ENCODE assay signal across 8 mouse cellular contexts in the genomic region with DNA sequence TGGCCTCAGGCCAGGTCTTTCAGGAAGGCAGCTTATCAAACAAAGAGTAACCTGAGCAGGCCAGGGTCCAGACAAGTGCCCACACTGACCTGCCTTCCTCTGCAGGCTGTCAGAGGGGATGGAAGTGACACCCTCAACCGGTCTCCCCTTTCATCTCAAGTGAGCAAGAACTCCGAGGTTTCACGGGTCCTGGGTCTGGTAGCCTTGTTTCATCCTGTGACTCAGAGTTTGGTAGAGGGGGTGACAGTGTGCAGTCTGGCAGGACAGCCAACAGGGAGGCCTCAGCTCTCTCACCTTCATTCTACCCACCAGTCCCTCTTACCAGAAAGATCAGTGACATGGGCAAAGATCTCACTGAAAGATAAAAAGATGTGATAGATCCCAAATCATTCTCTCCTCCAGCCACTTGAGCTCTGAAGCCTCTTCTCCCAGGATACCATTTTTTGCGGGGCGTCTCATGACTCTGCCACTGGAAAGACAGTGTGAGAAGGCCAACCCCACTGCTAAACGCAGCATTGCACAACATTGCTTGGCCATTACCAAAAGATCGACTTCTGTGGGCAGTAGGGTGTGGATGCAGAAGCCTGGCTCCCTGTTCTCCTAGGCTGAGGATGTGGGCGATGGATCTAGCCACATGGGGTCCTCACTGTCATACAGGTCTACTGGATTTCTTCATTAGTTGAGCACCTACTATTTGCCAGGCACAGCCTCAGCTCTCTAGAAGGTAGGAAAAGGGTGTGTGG. TPM values are rescaled to one million over a fixed set of nuclear protein-coding genes. Genes with fewer than 3 reads are reported as not detected.
DNase-seq lines count a peak whose midpoint lies in the region; ATAC-seq and TF ChIP-seq lines count a peak whose summit lies in the region.

TSS of gene Maff (plus strand) at position 571 of the 743 bp plus-strand sequence.

- intact Hi-C loops in heart, adult 2 months (cut with DNase I), result loop anchor here (2.0 to 5.0 kb wide), 2 partner anchors 17 to 104 kb away; partner anchors contain the start of gene Pla2g6
- intact Hi-C loops in heart, postnatal 25 days (cut with DNase I), result loop anchor here (2.0 kb wide), 1 partner anchor 15 kb away; no protein-coding TSS in a partner anchor
- intact Hi-C loops in gastrocnemius, postnatal 36 days (cut with DNase I), result no loop called here

- no peak for TF ChIP-seq CTCF in heart, adult 2 months (IDR thresholded peaks at IDR 0.05)
- TF ChIP-seq CTCF in G1E (IDR thresholded peaks at IDR 0.05; ENCODE audit: low read depth, low read length), result no peak

- no peaks in the 10 kb centered on the region for H3K79me2 ChIP-seq in heart, adult 2 months (replicated peaks; ENCODE audit: control insufficient read depth, insufficient read depth, low read length)

- H3K4me1 ChIP-seq in heart, adult 2 months (ENCODE audit: control insufficient read depth, insufficient read depth, low read length), result peaks cover 12% of the 10 kb centered on the region
- H3K4me1 ChIP-seq in G1E (ENCODE audit: insufficient read depth, low read depth, low read length), result peaks cover 64% of the 10 kb centered on the region
- H3K4me1 ChIP-seq in hindbrain, embryonic 10.5 days (replicated peaks), result peaks cover 29% of the 10 kb centered on the region
- peaks cover 13% of the 10 kb centered on the region for H3K4me1 ChIP-seq in midbrain, embryonic 12.5 days

- TF ChIP-seq POLR2A in heart, adult 2 months (IDR thresholded peaks at IDR 0.05; ENCODE audit: insufficient read depth, low read depth, low read length), result no peak

- no peaks in the 10 kb centered on the region for H3K27me3 ChIP-seq in heart, adult 2 months (ENCODE audit: control insufficient read depth, insufficient read depth, low read length)
- H3K27me3 ChIP-seq in G1E (ENCODE audit: insufficient read depth, low read length), result peaks cover 14% of the 10 kb centered on the region; the same call in 1 of the 2 replicates
- H3K27me3 ChIP-seq in hindbrain, embryonic 10.5 days (ENCODE audit: insufficient read depth, poor library complexity, severe bottlenecking), result peaks cover 40% of the 10 kb centered on the region
- peaks cover 37% of the 10 kb centered on the region for H3K27me3 ChIP-seq in midbrain, embryonic 12.5 days

- no peaks in the 10 kb centered on the region for H3K9me3 ChIP-seq in G1E (replicated peaks)
- no peaks in the 10 kb centered on the region for H3K9me3 ChIP-seq in hindbrain, embryonic 10.5 days
- no peaks in the 10 kb centered on the region for H3K9me3 ChIP-seq in midbrain, embryonic 12.5 days

- 55% methylated on average over 8 of the region's 8 CpGs for WGBS in heart, adult 2 months
- WGBS in hindbrain, embryonic 10.5 days, result 48% methylated on average over 8 of the region's 8 CpGs
- WGBS in midbrain, embryonic 12.5 days, result 50% methylated on average over 8 of the region's 8 CpGs

- DNase-seq in heart, adult 2 months, result peak in 1 of 2 experiments; percentile 10
- no peak for DNase-seq in heart, postnatal 25 days (ENCODE audit: low spot score)
- no peak for DNase-seq in G1E (ENCODE audit: low spot score)
- DNase-seq in hindbrain, embryonic 10.5 days (ENCODE audit: low spot score), result no peak
- no peak for DNase-seq in frontal cortex, postnatal 25 days (ENCODE audit: low spot score in 2 of 2)
- DNase-seq in gastrocnemius, postnatal 36 days, result no peak
- DNase-seq in ovary, adult 18-20 months (ENCODE audit: low spot score), result no peak

- H3K36me3 ChIP-seq in heart, adult 2 months (ENCODE audit: control insufficient read depth, insufficient read depth, low read length), result no peaks in the 10 kb centered on the region
- H3K36me3 ChIP-seq in G1E (replicated peaks), result peaks cover 15% of the 10 kb centered on the region
- H3K36me3 ChIP-seq in hindbrain, embryonic 10.5 days, result no peaks in the 10 kb centered on the region
- H3K36me3 ChIP-seq in midbrain, embryonic 12.5 days, result no peaks in the 10 kb centered on the region

- TF ChIP-seq EP300 in heart, adult 2 months (IDR thresholded peaks at IDR 0.05; ENCODE audit: insufficient read depth, low read depth, low read length), result no peak

- peak within 1 kb of the TSS; percentile 94 for H3K27ac ChIP-seq in heart, adult 2 months
- peak within 1 kb of the TSS; percentile 89 for H3K27ac ChIP-seq in hindbrain, embryonic 10.5 days
- peak within 1 kb of the TSS; percentile 65 for H3K27ac ChIP-seq in midbrain, embryonic 12.5 days (replicated peaks)

- peak within 1 kb of the TSS; percentile 80 for H3K9ac ChIP-seq in heart, adult 2 months (ENCODE audit: low read depth, low read length)
- peak within 1 kb of the TSS; percentile 72 for H3K9ac ChIP-seq in midbrain, embryonic 12.5 days (replicated peaks)

- no peak for ATAC-seq in G1E (ENCODE audit: extremely low read depth, insufficient number of reproducible peaks, low FRiP score, poor library complexity, severe bottlenecking)
- no peak for ATAC-seq in midbrain, embryonic 12.5 days (ENCODE audit: low FRiP score, low read depth)

- peak within 1 kb of the TSS; percentile 99 for H3K4me2 ChIP-seq in midbrain, embryonic 12.5 days (replicated peaks)

- H3K4me3 ChIP-seq in heart, adult 2 months, result peak within 1 kb of the TSS; percentile 76
- H3K4me3 ChIP-seq in G1E (ENCODE audit: low read depth, low read length), result peak within 1 kb of the TSS; percentile 91
- peak within 1 kb of the TSS; percentile 86 for H3K4me3 ChIP-seq in hindbrain, embryonic 10.5 days
- H3K4me3 ChIP-seq in midbrain, embryonic 12.5 days, result peak within 1 kb of the TSS; percentile 75

RNA-seq across cellular contexts. Expression of gene Maff, which starts in this region (rescaled TPM):
- total RNA-seq in heart, adult 2 months (2021), result 10 to 100 TPM in 1 of 2 experiments, 1 to 10 TPM in 1; 9.3 to 13.7 TPM
- 3.4 and 4.3 TPM in 2 replicates for polyA plus RNA-seq in heart, adult 2 months (2012; rRNA removed)
- 1 to 10 TPM; 8.1 to 8.3 TPM for total RNA-seq in heart, postnatal 25 days (2021)
- total RNA-seq in G1E (2014; fragmentation: Nextera tagmentation) (10.1 and 10.2 TPM in 2 replicates), G1E (2017) (11.7 and 14.8 TPM in 2 replicates)
- 8.4 and 8.6 TPM in 2 replicates for polyA plus RNA-seq in G1E (2012)
- 0.97 and 1.1 TPM in 2 replicates for polyA plus RNA-seq in hindbrain, embryonic 10.5 days (2016; fragmentation: Nextera tagmentation; extraction: Ambion mirVana)
- 0.97 and 1.2 TPM in 2 replicates for polyA plus RNA-seq in midbrain, embryonic 12.5 days (2016; fragmentation: Nextera tagmentation; extraction: Ambion mirVana)
- total RNA-seq in gastrocnemius, postnatal 36 days (2021), result 1 to 10 TPM; 3.4 to 4.0 TPM
